Mouse (Mus musculus) liver, embryonic 12.5 days (tissue): Measurements from ENCODE around the gene Stat4. TPM values are rescaled to one million over a fixed set of nuclear protein-coding genes. Genes with fewer than 3 reads are reported as not detected.

Experiments
- ATAC-seq: fragments of 200-750 bp; cut with Nextera tagmentation; 2 replicates; pipeline ENCODE4 v1.8.0; 2017; ENCODE audit warnings: moderate number of reproducible peaks, mild to moderate bottlenecking, moderate library complexity
- H3K27ac ChIP-seq: fragments of 300-500 bp; sonication (generic); 2 replicates; pipeline ENCODE4 v1.5.1; 2016; ENCODE audit warnings: mild to moderate bottlenecking
- H3K27me3 ChIP-seq: fragments of 300-500 bp; sonication (generic); replicated peaks from 2 replicates; pipeline ENCODE4 v1.6.1; 2016; ENCODE audit warnings: mild to moderate bottlenecking, moderate library complexity
- H3K36me3 ChIP-seq: fragments of 300-500 bp; sonication (generic); 2 replicates; pipeline ENCODE4 v1.6.1; 2016; ENCODE audit warnings: mild to moderate bottlenecking, moderate library complexity
- H3K4me1 ChIP-seq: fragments of 300-500 bp; sonication (generic); 2 replicates; pipeline ENCODE4 v1.6.1; 2016
- H3K4me2 ChIP-seq: fragments of 300-500 bp; sonication (generic); 2 replicates; pipeline ENCODE4 v1.6.1; 2016; ENCODE audit warnings: mild to moderate bottlenecking, moderate library complexity
- H3K4me3 ChIP-seq: fragments of 300-500 bp; sonication (generic); 2 replicates; pipeline ENCODE4 v1.5.1; 2016; ENCODE audit warnings: mild to moderate bottlenecking, moderate library complexity
- H3K9ac ChIP-seq: fragments of 300-500 bp; sonication (generic); 2 replicates; pipeline ENCODE4 v1.6.1; 2016; ENCODE audit warnings: mild to moderate bottlenecking, moderate library complexity
- H3K9me3 ChIP-seq: fragments of 300-500 bp; sonication (generic); replicated peaks from 2 replicates; pipeline ENCODE4 v1.6.1; 2016; ENCODE audit warnings: mild to moderate bottlenecking, moderate library complexity
- WGBS: fragments of 180-500 bp; shearing (Covaris S2); methylation state at CpG from one replicate; pipeline ENCODE4 v1.1.7; 2016; ENCODE audit not compliant: insufficient replicate concordance; 5-methylcytosine and 5-hydroxymethylcytosine counted together
- polyA plus RNA-seq: library from polyadenylated mRNA; unstranded; fragments of >200 nt; fragmentation: Nextera tagmentation; extraction: Ambion mirVana; gene quantifications from 2 replicates; pipeline ENCODE4 v1.2.1, GENCODE M21; 2016

Stat4 gene
- polyA plus RNA-seq, 1 experiment from 2014 or later, result 2.5 TPM

DNA sequence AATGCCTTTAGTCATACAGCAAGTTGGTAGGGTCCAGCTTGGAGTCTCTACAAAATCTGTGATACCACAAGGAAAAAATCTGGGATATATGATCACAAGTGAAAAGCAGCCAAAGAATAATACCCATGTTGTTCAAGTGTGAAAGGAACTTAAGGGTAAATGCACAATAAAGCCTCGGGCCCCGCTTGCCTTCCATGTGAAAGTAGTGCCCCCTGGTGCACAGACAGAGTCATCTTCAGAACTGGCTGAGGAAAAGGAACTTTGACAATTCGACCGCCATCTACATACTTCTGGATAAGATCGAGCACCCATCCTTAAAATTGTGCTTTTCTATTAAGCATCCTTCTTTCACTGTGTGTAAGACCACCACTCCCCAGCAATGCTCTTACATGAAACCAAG lies 11.6 kb downstream of the Stat4 start:
- Histone ChIP-seq H3K36me3 (no peaks in the 10 kb centered on the region), H3K4me2 (no peak overlapping the region), H3K27ac (no peak overlapping the region), H3K27me3 (no peaks in the 10 kb centered on the region), H3K9me3 (no peaks in the 10 kb centered on the region), H3K4me1 (no peaks in the 10 kb centered on the region), H3K9ac (no peak overlapping the region), H3K4me3 (no peak overlapping the region)
- no peak for ATAC-seq
- 29% methylated on average over 5 of the region's 5 CpGs for WGBS

DNA sequence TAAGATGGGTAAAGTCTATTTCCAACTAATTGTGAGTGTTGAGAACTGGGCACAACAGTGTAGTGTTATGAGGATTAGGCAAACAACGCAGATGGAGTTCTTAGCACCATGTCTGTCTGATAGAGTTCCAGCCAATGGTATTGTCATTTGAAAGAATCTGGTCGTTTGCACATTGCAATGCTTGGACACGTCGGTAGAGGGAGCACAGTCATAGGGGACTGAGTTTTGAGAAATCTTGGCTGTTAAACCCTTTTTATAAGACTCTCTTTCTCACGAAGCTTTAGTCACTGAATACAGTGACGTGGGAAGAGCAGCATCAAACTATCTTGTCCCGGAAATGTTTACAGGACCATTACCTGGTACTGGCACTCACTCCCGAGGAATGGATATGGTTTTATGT lies 17.1 kb downstream of the Stat4 start:
- no peak for ATAC-seq
- Histone ChIP-seq H3K4me1 (peaks cover 3% of the 10 kb centered on the region; the same call in 1 of the 2 replicates), H3K4me2 (no peak overlapping the region), H3K27me3 (0 out of 2 replicates have a peak, but pooled peaks cover 4% of the 10 kb centered on the region), H3K27ac (no peak overlapping the region), H3K9ac (no peak overlapping the region), H3K4me3 (no peak overlapping the region), H3K36me3 (no peaks in the 10 kb centered on the region), H3K9me3 (no peaks in the 10 kb centered on the region)
- 19% methylated on average over 8 of the region's 8 CpGs for WGBS

DNA sequence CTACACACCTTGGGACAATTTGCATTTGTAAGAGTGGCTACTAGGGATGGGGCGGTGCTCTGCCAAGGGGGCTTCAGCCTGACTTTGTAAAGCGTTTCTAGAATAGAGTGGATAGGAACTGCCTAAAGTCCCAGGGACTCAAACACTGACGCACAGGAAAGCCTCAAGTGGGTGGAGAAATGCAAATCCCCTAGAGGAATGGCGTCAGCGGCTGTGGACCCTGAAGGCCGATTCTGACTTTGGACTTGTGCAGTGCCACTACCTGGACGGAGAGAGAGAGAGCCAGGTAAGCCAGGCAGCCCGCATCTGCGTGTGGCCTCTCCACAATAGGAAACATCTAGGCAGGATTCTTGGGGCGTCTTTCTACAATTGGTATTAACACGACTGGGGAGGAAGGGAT lies 21.5 kb downstream of the Stat4 start:
- H3K9ac ChIP-seq, result 0 out of 2 replicates have a peak overlapping the region, but pooled peaks have one; percentile 1
- WGBS, result 2% methylated on average over 11 of the region's 11 CpGs
- ATAC-seq, result no peak

DNA sequence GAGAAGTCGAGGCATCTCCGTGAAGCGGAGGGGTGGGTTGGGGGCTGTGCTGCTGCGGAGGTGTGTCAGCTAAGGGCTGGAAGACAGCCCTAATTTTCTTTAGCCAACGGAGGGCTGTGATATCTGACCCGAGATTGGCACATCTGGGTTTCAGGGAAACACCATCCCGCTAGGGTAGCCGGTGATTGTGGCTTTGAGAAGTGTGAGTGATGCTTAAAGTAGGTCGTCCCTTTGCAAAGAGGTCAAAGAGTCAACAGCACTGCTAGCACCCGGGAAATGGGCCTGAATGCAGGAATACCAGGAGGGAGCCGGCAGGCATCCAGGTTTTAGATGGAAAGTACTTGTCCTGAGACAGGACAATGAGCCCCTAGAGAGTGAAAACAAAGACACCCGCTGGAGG lies 22.0 kb downstream of the Stat4 start:
- Histone ChIP-seq H3K36me3 (no peaks in the 10 kb centered on the region), H3K4me2 (peak overlapping the region; percentile 59), H3K27ac (no peak overlapping the region), H3K9ac (0 out of 2 replicates have a peak overlapping the region, but pooled peaks have one; percentile 1), H3K4me3 (peak overlapping the region; percentile 40), H3K4me1 (peaks cover 3% of the 10 kb centered on the region; the same call in 1 of the 2 replicates), H3K9me3 (no peaks in the 10 kb centered on the region), H3K27me3 (0 out of 2 replicates have a peak, but pooled peaks cover 4% of the 10 kb centered on the region)
- no peak for ATAC-seq
- WGBS, result 3% methylated on average over 12 of the region's 12 CpGs

More for the DNA sequence above, 21.5 kb downstream of the Stat4 start:
- H3K27ac ChIP-seq, result no peak overlapping the region
- 0 out of 2 replicates have a peak, but pooled peaks cover 4% of the 10 kb centered on the region for H3K27me3 ChIP-seq
- H3K4me1 ChIP-seq, result peaks cover 3% of the 10 kb centered on the region; the same call in 1 of the 2 replicates
- H3K36me3 ChIP-seq, result no peaks in the 10 kb centered on the region
- H3K4me3 ChIP-seq, result peak overlapping the region; percentile 40
- H3K9me3 ChIP-seq, result no peaks in the 10 kb centered on the region
- H3K4me2 ChIP-seq, result peak overlapping the region; percentile 59

DNA sequence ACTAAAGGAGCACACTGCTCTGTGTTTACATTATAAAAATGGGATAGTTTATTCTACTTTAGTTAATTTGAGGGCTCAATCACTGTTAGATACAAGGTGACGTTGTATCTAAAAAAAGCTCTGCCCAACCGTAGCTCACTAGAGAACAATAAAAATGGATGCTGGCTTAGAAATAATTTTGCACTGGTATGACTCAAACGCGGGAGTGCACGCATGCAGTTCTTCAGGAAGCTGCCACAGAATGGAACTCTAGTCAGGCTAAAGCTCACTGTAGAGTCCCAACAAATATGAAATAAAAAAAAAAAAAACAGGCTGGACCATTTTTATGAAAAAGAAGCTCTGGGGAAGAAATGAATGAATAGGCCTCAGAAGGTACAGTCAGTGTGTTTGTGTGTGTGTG lies 23.8 kb downstream of the Stat4 start:
- no peak overlapping the region for H3K9ac ChIP-seq
- 64% methylated on average over 5 of the region's 5 CpGs for WGBS
- 0 out of 2 replicates have a peak, but pooled peaks cover 4% of the 10 kb centered on the region for H3K27me3 ChIP-seq
- H3K9me3 ChIP-seq, result no peaks in the 10 kb centered on the region
- H3K36me3 ChIP-seq, result no peaks in the 10 kb centered on the region
- H3K4me2 ChIP-seq, result no peak overlapping the region
- no peak for ATAC-seq
- H3K27ac ChIP-seq, result no peak overlapping the region
- peaks cover 3% of the 10 kb centered on the region; the same call in 1 of the 2 replicates for H3K4me1 ChIP-seq
- no peak overlapping the region for H3K4me3 ChIP-seq

DNA sequence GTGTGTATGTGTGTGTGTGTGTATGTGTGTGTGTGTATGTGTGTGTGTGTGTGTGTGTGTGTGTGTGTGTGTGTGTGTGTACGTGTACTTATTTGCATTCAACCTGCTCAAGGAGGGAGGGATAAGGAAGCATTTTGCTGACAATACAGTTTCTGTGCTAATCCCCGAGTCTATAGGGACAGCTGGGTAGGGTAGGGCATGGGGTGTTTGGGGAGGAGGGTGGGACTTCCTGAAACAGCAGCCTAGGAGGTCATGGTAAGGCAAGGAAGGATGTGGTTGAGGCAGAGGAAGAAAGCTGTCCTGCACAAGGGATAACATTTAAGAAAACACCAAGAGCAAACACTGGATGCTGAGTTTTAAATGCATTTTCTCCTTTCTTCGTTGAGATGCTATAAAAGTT lies 24.3 kb downstream of the Stat4 start:
- no peaks in the 10 kb centered on the region for H3K9me3 ChIP-seq
- no peak overlapping the region for H3K4me3 ChIP-seq
- no peak overlapping the region for H3K9ac ChIP-seq
- ATAC-seq, result no peak
- 30% methylated on average over 3 of the region's 3 CpGs for WGBS
- H3K4me2 ChIP-seq, result no peak overlapping the region
- no peaks in the 10 kb centered on the region for H3K36me3 ChIP-seq
- H3K27ac ChIP-seq, result no peak overlapping the region
- 0 out of 2 replicates have a peak, but pooled peaks cover 4% of the 10 kb centered on the region for H3K27me3 ChIP-seq
- H3K4me1 ChIP-seq, result peaks cover 3% of the 10 kb centered on the region; the same call in 1 of the 2 replicates

DNA sequence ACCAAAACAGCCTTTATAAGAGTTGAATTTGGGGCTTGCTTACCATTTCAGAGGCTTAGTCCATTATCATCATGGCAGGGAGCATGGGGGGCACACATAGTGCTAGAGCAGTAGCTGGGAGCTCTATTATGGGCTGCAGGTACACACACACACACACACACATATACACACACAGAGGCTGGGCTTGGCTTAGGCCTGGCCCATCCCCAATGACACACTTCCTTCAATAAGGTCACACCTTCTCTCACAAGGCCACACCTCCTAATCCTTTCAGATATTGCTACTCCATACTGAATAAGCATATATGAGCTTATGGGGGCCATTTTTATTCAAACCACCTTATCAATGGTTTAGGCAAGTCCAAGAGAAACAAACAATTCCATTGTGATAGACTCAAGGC lies 25.3 kb downstream of the Stat4 start:
- Histone ChIP-seq H3K4me1 (peaks cover 3% of the 10 kb centered on the region; the same call in 1 of the 2 replicates), H3K9me3 (no peaks in the 10 kb centered on the region), H3K27ac (no peak overlapping the region), H3K9ac (no peak overlapping the region), H3K36me3 (no peaks in the 10 kb centered on the region), H3K4me2 (no peak overlapping the region), H3K27me3 (0 out of 2 replicates have a peak, but pooled peaks cover 4% of the 10 kb centered on the region), H3K4me3 (no peak overlapping the region)
- ATAC-seq, result no peak

DNA sequence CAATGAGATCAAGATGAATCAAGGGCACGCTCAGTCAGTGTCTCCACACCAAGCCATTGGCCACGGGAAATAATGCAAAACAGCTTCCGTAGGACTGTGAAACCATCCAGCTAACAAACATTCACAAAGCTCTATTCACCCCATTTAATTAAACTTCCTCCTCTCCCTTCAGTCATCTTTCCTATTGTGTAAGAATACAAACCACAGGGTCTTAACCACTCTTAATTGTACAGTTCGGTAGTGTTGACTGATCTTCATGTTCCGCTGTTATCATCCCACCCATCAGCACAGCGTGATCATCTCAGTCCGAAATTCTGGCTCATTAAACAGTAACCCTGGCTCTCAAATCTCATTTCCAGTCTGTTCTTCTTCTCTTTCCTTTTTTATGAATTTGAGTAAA lies 25.8 kb downstream of the Stat4 start:
- Histone ChIP-seq H3K36me3 (no peaks in the 10 kb centered on the region), H3K4me1 (peaks cover 3% of the 10 kb centered on the region; the same call in 1 of the 2 replicates), H3K9ac (no peak overlapping the region), H3K4me2 (no peak overlapping the region), H3K27me3 (0 out of 2 replicates have a peak, but pooled peaks cover 4% of the 10 kb centered on the region), H3K9me3 (no peaks in the 10 kb centered on the region), H3K27ac (no peak overlapping the region), H3K4me3 (no peak overlapping the region)
- 48% methylated on average over 7 of the region's 7 CpGs for WGBS
- ATAC-seq, result no peak

DNA sequence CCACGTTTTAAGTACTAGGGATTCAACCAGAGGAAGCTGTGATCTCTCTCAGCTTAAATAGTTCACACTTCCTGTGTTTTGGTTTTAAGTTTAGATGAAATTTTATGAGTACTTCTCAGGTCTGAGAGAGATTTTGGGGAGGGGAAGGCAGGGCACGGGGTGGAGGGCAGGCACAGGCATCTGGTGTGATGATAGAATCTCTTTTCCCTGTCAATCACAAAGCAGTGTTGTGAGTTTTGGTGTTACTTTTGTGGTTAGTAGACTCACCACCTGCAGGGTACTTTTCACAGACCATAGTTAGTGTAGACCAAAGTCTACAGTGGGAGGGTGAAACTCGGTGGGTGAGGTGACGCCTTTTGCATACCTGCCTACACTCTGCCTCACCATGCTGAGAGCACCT lies 32.7 kb downstream of the Stat4 start:
- no peak overlapping the region for H3K4me2 ChIP-seq
- H3K4me3 ChIP-seq, result no peak overlapping the region
- no peaks in the 10 kb centered on the region for H3K27me3 ChIP-seq
- 42% methylated on average over 4 of the region's 4 CpGs for WGBS
- no peaks in the 10 kb centered on the region for H3K4me1 ChIP-seq
- H3K9me3 ChIP-seq, result no peaks in the 10 kb centered on the region
- no peak overlapping the region for H3K27ac ChIP-seq
- ATAC-seq, result no peak
- no peaks in the 10 kb centered on the region for H3K36me3 ChIP-seq
- no peak overlapping the region for H3K9ac ChIP-seq

DNA sequence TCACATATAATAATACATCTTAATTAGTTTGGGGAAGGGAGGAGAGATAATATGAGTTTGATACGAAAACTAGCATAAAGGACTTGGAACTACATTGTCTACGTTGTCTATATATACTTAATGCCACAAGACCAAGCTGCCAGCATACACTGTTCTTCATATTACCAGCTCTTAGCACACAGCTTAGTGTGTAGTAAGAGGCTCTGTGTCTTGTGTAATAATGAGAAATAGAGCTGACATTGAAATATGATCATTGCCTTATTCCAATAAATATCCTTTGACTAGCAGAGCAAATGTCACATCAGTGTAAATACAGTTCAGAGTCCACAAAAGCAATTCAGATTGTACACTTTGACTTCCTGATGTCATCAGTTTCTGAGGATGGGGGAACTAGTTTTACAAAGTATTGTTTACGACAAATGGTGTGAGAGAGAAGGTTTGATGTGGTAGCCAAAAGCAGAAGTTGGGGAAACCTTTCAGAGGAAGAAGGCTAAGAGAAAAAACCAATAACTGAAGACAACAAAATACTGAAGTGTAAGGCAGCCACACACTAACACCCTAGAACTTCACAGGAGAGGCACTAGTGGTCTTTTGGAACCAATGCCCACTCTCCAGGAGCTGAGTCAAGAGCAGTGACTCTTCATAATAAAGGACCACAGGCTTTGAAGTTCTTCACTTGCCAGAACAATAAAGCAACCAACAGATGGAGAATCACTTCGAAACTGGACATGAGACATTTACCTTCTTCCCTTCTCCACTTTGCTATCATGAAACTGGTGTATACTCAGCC lies 35.2 kb downstream of the Stat4 start:
- Histone ChIP-seq H3K27me3 (no peaks in the 10 kb centered on the region), H3K4me3 (no peak overlapping the region), H3K27ac (no peak overlapping the region), H3K4me1 (no peaks in the 10 kb centered on the region), H3K9ac (no peak overlapping the region), H3K36me3 (no peaks in the 10 kb centered on the region), H3K4me2 (no peak overlapping the region), H3K9me3 (no peaks in the 10 kb centered on the region)
- no peak for ATAC-seq
- 62% methylated on average over 4 of the region's 4 CpGs for WGBS

DNA sequence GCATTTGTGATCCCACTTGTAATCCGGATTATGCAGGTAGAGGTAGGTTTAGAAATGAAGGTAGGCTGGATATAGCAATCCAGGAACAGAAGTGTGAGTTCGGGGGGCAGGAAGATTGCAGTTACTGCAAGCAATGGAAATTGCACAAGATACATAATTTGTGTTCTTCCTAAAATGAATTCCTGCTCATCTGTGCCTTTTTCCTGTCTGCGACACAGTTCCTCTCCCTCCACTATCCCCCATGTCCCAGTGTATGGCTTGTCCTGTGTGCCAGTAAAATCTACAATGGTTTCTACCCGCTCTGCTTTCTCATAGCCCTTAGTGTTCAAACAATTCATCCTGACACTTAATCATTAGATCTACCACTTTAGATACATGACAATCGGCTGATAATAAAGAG lies 41.7 kb downstream of the Stat4 start:
- ATAC-seq, result no peak
- WGBS, result 63% methylated on average over 5 of the region's 5 CpGs
- Histone ChIP-seq H3K9ac (no peak overlapping the region), H3K4me1 (no peaks in the 10 kb centered on the region), H3K27me3 (no peaks in the 10 kb centered on the region), H3K4me2 (no peak overlapping the region), H3K36me3 (no peaks in the 10 kb centered on the region), H3K4me3 (no peak overlapping the region), H3K27ac (no peak overlapping the region), H3K9me3 (no peaks in the 10 kb centered on the region)

DNA sequence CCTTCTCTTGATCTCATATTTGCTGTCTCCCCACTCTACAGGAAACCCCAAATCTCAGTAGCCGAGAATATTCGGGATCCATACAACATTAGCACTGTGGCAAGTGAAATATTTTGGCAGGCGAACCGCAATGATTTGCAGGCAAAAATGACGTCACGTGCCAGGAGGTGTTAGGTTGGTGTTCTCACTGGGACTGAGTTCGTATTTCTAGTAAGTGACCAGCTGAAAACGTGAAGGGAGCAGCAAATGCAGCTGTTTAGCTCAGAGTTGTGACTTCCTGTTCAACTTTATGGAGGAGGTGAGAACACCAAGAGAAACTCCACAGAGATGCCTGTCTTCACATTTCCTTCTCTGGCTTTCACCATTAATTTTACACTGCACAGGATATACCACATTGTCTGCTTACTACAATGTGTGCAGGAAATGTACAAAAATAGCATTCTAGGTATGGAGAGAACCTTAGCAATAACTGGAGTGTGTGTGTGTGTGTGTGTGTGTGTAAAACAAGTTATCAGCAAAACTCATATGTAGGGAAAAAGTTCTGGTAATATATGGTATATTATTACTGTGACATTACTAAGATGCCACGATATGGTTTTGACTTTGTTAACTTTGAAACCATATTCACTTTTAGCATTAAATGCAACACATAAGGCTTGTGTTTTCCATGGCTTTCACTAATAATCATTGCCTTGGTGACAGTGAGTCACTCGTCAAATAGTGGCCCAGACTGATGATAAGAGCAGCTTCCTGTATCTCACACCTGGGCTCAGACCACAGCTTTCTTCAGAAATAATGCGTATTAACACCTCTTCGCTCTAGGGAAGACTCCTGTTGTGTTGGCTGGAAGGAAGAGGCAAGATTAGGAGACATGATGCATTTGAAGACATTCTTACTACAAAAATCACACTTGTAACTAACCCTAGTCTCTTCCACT lies 48.1 kb downstream of the Stat4 start:
- ATAC-seq, result no peak
- Histone ChIP-seq H3K4me1 (no peaks in the 10 kb centered on the region), H3K9me3 (no peaks in the 10 kb centered on the region), H3K4me3 (no peak overlapping the region), H3K27me3 (no peaks in the 10 kb centered on the region), H3K9ac (no peak overlapping the region), H3K36me3 (no peaks in the 10 kb centered on the region), H3K4me2 (no peak overlapping the region), H3K27ac (no peak overlapping the region)
- 63% methylated on average over 12 of the region's 12 CpGs for WGBS
